Mouse (Mus musculus): ENCODE measurements around the gene Arf1. TPM values are rescaled to one million over a fixed set of nuclear protein-coding genes. Genes with fewer than 3 reads are reported as not detected.

The Arf1 gene
- 100 to 1,000 TPM; 301 to 312 TPM for polyA plus RNA-seq (2017; shearing (Covaris generic))

DNA sequence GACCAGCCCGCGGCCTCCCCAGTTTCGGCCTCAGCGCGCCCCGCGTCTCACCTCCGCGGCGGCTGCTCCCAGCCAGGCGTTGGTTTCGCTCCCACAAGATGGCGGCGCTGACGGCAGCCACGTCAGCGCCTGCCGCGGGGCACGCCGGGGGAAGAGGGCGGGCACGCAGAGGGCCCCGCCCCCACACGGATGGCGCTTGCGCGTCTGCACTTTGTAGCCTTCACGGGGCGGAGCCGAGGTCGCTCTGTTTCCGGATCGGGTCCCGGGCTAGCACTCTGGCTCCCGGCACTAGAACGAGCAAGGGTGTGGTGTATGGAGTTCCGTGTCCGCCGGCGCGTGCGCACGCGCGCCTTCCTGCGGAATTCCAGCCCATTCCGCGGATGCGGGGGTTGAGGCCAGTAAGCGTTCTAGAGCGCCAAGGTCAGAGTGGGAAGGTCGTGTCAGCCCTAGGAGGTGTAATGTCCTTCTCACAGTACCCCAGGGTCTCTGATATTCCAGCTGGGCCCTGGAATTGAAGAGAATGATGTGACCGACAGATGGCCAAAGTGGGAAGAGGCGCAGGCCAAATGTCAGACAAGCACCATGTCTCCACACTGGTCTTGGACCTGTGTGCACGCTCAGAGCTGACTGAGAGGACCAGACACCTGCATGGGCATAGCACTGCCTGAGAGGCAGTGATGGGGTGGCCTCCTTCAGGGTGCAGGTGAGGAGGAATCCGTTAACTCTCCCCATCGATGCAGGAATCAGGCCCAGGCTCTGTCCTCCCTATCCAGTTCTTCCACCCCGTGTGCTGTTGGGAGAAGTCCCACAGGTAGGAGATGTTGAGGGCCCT lies at the start of gene Arf1:
Arf1 (minus strand) TSS at position 149 of the 832 bp plus-strand sequence.
- ATAC-seq, result peak; percentile 81

DNA sequence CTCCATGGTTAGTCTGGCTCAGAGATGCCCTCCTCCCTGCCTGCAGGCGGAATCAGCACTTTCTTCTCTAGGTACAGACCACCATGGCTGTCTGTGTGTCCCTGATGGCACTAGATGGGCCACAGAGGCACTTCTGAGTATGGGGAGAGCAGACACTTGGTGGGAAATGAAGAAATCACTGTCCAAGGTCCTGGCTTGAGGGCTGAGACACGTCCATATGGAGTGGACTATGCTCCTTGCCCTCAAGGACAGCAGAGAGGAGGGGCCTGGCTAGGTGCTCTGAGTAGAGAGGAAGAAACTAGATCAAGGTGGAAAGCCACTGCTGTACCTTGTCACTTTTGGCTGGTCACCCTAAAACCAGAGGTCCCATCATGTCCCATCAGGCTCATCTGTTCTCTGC lies 48.8 kb upstream of the Arf1 start:
- no peak for ATAC-seq

DNA sequence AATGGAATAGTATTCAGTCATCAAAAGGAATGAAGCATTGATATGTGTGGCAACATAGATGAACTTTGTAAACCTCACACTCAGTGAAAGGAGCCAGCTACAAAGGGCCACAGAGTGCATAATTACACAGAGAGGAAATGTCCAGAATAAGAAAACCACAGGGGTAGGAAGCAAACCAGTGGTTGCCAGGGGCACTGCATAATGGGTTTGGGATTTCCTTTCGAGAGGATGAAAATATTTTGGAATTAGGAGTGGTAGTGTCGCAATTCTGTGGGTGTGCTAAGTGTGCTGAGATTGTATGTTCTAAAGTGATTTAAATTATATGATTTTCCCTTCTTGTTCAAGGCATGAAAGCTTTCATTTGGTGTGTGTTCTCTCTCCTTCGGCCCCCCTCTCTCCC lies 46.1 kb upstream of the Arf1 start:
- ATAC-seq, result no peak

DNA sequence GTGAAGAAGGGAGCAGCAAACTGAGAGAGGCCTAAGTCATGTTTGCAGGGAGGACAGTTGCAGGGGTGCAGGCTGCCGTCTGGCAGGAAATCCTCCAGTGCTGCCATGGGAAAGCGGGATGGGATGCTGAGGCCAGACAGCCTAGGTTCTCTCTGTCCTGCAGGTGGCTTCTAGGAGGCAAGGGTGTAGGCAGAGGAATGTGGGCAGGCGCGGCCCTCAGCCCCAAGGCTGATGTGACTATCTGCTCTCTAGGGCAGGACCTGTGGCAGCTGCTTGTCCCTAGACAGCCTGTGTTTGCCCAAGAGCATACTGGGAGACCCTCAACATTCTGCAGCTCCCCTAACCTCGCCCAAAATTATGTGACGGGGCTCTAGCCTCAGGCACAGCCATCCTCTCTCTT lies 38.7 kb upstream of the Arf1 start:
- no peak for ATAC-seq

DNA sequence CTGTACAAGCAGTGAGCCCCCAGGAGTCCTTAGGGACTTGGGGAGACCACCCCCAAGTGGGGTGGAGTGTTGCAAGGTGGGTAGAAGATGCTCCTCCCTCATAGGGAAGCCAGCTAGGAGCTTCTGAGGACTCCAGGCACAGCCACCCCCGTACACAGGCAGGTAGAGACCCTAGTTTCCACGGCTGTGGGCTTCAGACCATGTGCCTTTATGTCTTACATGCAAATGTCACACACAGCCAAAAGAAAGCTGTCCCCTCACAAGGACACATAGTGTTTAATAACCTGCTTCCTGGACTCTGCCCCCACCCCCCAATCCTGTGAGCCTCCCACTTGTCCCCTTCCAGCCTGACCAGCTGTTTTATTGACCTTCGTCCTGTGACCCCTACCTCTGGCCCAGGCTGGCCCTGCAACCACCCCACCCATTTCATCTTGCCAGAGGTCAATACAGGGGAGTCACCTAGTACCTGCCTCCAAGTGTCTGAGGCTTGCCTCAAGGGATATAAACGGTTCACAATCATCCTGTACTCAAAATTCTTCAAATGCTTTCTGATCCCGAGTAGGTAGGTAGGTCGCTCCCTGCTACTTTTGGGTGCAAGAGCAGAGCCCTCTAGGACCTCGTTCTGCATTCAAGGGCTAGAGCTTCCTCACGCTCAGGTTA lies 37.2 kb upstream of the Arf1 start:
- ATAC-seq, result no peak

DNA sequence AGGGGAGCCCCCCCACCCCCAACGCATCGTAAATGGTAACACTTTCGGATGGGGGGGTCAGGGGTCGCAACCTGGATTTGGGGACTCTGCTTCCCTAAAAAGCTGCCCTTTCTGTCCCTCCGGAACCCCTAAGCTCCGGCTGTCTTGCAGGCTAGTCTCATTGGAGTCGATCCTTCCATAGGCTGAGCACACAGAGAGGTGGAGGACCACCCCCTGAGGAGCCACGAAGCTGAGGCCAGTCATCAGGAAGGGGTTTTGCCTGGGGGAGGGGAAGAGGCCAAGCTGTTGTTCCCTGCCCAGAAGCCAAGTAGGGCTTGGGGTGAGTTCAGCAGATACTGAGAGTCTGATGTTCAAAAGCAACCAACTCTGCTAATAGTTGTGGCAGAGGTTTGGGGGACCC lies 36.5 kb upstream of the Arf1 start:
- no peak for ATAC-seq

DNA sequence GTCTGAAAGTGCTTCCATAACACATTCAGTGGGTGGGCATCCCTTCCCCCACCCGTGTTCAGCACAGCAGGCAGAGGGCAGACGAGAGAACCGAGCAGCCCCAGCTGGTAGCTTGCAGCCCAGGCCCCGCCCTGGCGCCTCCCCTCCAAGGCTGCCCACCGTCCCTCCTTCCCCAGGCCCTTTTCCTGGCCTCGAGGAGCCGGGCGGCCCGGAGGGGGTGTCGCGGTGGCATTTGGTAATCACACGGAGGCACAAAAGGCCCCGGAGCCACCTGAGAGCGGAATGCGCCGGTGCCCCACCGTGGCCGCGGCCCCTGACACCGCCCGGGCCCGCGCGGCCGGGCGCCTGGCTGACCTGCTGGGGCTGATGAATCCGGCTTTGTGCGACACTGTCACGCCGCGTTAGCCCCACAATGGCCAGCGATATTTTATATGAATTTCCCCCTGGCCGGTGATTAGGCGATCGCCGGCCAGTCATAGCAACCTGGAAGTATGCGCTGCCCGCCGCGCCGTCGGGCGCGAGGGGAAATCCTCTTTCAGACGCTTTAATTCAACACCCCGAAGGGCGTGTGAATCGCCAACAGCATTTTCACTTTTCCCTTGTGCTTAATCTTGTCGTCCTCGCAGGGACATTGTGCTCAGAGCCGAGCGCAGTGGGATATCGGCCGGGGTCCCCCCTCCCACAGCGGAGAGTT lies 35.9 kb upstream of the Arf1 start:
- no peak for ATAC-seq

DNA sequence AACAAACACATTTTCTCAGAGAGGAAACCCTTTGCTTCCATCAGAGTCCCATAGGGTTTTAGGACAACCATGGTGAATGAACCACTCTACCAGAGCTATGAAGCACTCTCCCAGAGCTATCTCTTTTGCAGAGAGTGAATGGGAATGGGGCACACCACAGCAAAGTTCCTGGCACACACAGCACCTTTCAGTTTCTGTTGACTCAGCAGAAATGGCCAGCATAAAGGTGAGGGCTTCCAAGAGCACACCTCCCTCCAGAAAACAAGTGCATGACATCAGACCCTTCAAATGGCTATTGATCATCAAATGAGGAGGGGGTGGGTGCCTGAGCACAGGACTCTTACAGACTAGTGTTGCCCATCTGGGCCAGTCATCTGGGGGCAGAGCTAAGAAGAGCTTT lies 34.2 kb upstream of the Arf1 start:
- ATAC-seq, result no peak

DNA sequence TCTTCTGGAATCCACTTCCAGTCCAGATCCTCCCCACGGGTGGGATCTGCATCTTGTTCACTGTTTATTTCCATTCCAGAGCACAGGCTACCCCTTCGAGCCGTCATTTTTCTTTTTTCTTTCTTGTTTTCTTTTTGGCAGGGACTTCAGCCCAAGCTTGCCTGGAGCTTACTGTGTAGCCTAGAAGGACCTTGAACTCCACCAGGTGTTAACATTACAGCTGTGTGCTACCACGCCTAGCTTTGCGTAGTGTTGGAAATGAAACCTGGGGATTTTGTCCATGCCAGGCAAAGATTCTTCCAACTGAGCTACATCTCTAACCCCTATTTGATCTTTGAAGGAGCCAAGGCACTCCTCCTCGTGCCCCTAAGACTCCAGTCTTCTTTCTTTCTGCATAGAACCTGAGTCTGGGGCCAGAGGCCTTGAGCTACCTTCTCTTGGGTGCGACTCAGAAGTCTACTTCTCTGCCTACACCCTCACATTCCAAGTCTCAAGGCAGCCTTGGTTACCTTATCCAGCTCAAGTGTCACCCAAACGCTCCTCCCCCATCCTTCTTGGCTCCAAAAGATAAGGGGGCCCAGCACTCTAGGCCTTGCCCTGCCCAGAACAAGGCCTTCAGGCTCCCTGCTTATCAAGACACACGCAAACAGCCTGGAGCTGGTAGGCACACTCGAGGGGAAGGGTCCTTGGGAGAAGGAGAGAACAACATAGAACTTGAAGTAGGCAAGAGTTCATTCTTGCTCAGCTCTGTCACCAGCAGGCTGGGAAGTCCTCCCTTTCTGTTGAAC lies 32.8 kb upstream of the Arf1 start:
- ATAC-seq, result no peak

DNA sequence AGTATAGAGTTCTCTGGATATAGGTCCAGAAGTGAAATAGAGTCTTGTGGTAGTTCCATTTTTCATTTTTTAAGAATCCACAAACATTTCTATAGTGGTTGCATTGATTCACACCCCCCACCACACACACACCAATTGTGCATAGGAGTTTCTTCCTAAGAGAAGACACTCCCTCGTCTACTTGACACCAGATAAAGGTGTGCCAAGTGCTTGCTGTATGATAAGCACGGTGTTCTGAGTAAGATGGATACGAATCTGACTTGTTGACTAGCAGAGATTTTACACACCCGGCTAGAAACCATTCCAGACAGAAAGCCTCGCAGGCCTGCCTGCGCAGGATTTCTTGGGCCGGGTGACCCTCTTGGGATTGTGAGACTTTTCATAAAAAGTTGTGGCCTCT lies 31.6 kb upstream of the Arf1 start:
- ATAC-seq, result no peak

DNA sequence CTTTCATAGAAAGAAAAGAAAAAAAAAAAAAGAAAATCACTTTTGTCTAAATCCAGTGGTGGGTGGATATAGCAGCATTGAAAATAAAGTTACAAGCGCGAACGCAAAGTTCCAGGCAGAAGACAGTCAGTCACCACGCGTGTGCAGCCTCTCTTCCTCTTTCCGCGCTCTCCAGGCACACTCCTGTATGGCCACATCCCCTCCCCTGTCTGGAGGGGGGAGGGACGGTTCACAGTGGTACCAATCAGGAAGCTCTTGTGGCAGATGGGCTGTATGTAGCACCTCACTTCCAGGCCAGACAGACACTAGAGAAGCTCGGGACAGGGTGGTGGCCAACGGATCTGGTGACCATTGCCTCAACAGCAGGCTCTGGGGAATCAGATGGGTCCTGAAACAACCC lies 20.0 kb upstream of the Arf1 start:
- no peak for ATAC-seq

DNA sequence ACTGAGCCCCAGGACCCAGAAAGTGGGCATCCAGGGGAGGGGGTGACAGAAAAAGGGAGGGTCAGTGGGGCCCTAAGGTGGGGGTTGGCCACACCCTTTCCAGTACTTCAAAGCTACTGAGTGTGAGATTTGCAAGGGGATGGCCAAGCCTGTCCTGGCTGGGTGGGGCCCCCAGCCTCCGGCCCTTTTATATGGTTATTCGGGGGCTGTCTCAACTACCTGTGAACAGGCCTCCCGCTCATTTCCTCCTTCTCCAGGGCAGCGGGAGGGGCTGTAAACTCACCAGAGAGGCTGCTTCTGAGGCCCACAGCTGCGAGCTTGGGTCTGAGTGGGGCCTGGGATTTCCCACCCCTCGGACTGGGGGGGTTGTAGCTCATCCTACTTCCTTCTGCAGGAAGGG lies 15.8 kb upstream of the Arf1 start:
- ATAC-seq, result no peak

DNA sequence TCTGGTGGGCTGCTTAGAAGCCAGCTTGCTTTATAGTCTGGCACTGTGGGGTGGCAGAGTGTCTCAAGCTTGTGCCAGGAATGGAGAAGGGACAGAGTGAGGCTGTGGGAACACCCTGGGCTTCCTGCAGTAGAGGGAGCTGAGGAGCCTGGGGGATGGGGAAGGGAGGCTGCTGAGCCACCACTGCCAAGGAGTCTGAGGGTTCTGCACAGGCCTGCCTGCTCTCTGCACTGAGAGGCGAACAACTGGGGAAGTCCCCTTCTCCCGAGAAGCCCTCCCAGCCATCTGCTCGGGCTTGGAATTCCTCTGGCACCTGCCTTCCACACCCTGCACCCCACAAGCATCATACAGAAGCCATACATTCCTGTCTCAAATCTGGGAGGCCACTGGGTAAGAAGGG lies 13.8 kb upstream of the Arf1 start:
- no peak for ATAC-seq

DNA sequence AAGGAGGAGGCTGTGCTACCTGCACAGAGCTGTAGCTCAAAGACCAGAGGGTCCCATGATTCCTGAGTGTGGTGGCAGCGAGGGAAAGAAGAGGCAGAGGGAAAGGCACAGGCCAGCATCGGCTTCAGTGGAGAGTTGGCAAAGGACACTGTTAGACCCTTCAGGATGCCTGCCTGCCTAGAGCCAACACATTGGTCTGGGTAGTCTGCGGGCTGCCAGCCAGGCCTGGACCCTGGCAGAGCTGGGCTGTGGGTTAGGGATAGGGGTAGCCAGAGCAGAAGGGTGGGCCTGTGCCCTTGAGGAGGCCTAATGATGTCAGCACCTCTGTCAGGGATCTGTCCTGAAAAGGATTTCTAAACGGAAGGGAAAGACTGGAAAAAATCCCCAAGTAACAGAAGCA lies 11.7 kb upstream of the Arf1 start:
- no peak for ATAC-seq

DNA sequence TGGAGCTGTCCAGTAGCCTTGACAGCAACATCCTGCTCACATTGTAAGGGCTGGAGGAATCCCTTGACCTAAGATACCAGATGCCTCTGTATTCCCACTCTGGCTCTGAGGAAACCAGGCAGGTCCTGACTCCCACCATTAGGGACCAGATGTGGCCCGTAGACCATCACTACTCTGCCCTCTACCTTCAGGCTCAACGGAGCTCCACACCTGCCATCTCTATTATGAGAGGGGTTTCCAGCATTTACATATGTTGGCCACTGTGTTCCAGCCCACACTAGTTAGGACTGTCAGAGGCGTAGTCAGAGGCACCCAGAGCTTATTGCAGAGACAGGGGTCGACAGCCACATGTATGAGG lies 11.3 kb upstream of the Arf1 start:
- ATAC-seq, result no peak

DNA sequence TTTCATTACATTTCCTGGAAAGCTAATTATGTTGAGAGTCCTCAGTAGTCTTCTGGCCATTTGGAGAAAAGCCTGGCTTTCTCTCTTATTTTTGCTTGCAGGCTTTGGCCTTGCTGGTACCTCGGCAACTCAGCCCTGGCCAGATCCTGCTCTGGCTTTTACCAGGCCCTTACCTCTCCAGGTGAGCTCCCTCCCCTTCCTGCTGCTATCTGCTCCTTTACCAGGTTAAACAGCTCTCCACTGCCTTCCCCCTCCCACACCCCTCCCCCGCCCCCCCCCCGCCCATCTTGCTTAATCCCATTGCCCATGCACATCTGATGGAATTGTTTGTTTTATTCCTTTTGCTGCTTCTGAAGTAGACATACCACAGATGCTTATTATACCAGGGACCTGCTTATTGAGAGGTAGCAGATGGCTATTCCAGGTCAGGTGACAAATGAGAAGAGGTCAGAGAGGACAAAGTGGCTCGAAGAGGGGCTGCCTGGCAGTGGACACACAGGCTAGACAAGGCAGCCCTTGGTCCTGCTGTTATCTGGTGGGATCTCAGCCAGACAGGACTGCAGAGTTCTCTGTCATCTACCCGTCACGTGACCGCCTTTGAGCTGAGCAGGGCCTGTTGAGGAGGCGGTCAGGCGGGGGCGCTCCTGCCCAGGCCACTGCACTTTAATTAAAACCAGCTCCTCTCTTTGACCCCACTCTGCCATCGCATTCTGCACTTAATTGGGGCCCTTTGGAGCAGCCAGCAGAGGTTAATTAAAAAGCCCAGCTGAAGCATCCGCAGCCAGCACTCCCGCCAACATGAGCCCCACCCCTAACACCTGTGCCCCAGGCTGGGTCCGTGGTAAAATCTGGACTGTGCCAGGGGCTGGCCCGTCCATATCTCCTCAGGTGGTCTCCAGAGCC lies 10.7 kb upstream of the Arf1 start:
- ATAC-seq, result no peak

DNA sequence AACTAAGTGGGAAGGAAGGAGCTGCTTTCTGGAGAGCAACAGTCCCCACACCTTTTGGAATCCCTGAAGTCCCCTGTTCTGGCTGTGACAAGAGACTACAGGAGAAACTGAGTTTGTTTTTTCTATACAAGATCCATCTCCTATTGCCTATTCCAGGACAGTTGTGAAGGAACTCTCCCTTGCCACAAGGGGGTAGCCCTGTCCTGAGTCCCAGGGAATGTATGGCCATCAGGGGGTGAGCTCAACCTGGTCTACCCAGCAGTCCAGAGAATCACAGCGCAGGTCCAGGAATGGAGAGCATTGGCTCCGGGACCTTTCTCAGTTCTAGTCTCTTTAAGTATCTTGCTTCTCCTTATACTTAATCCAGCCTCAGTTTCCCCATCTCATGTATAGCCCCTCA lies 4.7 kb upstream of the Arf1 start:
- no peak for ATAC-seq

DNA sequence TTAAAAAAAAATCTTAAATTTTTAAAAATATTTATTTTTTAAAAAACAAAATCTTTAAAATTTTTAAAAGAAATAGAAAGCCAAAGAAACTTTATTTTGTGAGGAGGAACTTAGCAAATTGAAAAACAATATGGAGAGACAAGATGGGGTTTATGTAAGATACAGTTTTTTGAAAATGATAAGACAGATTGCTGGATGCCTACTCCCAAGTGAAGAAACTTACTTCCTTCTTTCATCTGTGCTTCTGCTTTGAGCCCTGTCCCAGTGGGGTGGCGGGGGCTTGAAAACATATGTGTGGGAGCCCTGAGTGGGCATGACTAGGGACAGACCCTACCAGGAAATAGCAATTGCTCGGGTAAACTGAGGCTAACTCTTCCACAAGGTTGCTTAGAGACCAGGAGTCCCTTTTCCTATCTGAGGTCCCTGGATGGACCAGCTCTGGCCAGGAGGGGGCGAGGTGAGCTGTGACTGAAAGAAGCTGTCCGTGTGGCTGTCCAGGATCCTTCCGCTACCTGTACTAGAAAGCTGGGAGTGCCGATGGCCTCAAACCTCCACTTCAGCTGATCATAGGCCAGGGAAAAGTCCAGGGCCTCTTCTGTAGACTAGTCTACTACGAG lies 2.2 kb upstream of the Arf1 start:
- ATAC-seq, result no peak

DNA sequence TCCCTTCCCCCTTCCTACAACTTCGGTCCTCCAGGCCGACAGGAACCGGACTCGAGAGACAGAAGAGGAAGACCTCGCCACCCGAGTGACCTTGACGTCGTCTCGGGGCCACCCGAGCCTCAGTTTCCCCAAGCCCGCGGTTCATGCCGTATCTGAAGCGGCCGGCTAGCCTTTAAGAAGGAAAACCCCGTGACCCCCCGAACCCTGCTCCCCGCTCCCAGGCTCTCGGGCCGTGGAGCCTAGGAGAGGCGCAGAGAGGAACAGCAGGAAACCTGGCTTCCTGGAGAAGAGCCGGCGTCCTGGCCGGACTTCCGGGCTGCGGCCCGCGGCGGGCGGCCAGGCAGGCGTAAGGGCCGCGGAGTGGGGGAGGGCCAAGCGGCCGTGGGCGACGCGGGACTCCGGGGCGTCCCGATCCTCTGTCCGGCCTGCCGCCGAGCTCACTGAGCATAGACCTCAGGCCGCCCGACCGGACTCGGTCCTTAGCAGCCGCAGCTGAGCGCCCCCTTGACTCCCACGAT lies 407 bp downstream of the Arf1 start:
- ATAC-seq, result peak; percentile 19

DNA sequence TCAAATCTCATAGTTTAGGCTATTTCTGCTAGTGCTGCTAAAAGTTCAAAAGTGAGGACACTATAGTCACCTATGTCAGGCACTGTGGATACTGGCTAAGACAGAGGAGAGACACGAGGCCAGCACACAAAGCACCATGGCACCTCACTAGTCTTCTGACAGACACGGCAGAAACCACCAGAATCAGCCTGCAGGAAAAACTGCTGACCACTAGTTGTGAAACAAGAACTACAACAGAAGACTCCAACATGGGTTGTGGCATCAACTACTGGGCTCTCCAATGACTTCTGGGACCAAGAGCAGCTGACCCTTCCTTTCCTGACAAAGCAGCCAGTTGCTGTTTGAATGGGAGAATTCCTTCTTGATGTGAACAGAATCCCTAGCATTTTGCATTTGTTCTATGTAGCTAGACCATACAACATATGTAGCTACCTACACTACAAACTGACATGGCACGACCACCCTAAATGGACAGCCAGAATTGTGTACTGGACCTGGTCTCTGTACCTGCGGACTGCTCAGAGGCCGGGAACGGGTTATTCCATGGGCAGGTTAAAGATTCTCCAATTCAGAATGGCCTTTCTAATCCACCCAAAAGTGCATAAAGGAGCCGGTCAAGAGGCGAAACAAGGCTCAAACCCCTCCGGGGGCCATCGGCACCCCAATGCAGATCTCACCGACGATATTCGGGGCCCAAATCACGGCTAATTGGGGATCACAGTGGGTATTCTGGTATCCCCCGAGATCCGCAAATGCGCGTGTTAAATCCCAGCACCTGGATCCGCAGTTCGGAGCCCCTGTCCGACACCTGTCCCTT lies 1.1 kb downstream of the Arf1 start:
- no peak for ATAC-seq

Data from activated CD4-positive, CD25-positive, alpha-beta regulatory T cell, adult 4 months (primary cell).